Mouse (Mus musculus) ES-E14 (cell line): ENCODE data around the gene Ushbp1. TPM values are rescaled to one million over a fixed set of nuclear protein-coding genes. Genes with fewer than 3 reads are reported as not detected.

ENCODE experiments used
- DNase-seq: peaks from one replicate; pipeline ENCODE4 v3.0.0-alpha.2; 2013; ENCODE audit warnings: low read depth, low spot score
- H3K27ac ChIP-seq: 2 replicates; pipeline ENCODE4 v1.5.1; 2012; ENCODE audit warnings: low read depth, mild to moderate bottlenecking, low read length, moderate library complexity, mixed read lengths; ENCODE audit not compliant: poor library complexity, insufficient read depth, severe bottlenecking
- H3K36me3 ChIP-seq: 2 replicates; pipeline ENCODE4 v1.6.1; 2012; ENCODE audit warnings: mild to moderate bottlenecking, low read length, moderate library complexity, mixed read lengths; ENCODE audit not compliant: control insufficient read depth, poor library complexity, insufficient read depth, severe bottlenecking
- H3K4me1 ChIP-seq, 2 experiments: fragments of 150-350 bp in 1 of 2; sonication (generic) in 1 of 2; 2 replicates each; pipeline ENCODE4 v1.6.1; 2012; ENCODE audit warnings: low read length in 2 of 2, mild to moderate bottlenecking in 1 of 2, mixed read lengths in 1 of 2; ENCODE audit not compliant: control insufficient read depth in 2 of 2, insufficient read depth in 2 of 2, poor library complexity in 1 of 2
- H3K4me3 ChIP-seq, 2 experiments: fragments of 150-350 bp in 1 of 2; sonication (generic) in 1 of 2; 2 replicates each; pipeline ENCODE4 v1.5.1; 2012; ENCODE audit warnings: low read length in 2 of 2, low read depth in 1 of 2, mild to moderate bottlenecking in 1 of 2, mixed read lengths in 1 of 2; ENCODE audit not compliant: insufficient read depth in 1 of 2, poor library complexity in 1 of 2, severe bottlenecking in 1 of 2
- H3K9ac ChIP-seq: 2 replicates; pipeline ENCODE4 v1.6.1; 2012; ENCODE audit warnings: low read depth, mild to moderate bottlenecking, low read length, mixed read lengths; ENCODE audit not compliant: poor library complexity, insufficient read depth, severe bottlenecking
- H3K9me3 ChIP-seq: fragments of 150-350 bp; sonication (generic); 2 replicates; pipeline ENCODE4 v1.6.1; 2012; ENCODE audit warnings: low read depth, mild to moderate bottlenecking, low read length; ENCODE audit not compliant: control insufficient read depth, insufficient read depth
- CHD2 ChIP-seq: IDR thresholded peaks from 2 replicates; pipeline ENCODE4 v1.6.1; 2014; ENCODE audit warnings: mild to moderate bottlenecking, low read depth, low read length, inconsistent platforms
- HCFC1 ChIP-seq: IDR thresholded peaks from 2 replicates; pipeline ENCODE4 v1.6.1; 2012; ENCODE audit warnings: low read length, inconsistent platforms, borderline replicate concordance; ENCODE audit not compliant: insufficient read depth
- MAFK ChIP-seq: IDR thresholded peaks from 2 replicates; pipeline ENCODE4 v1.6.1; 2014; ENCODE audit warnings: mild to moderate bottlenecking, low read depth, low read length, inconsistent platforms; ENCODE audit not compliant: insufficient read depth
- ZC3H11A ChIP-seq: IDR thresholded peaks from 2 replicates; pipeline ENCODE4 v1.6.1; 2012; ENCODE audit warnings: low read depth, mild to moderate bottlenecking, inconsistent platforms, low read length, borderline replicate concordance
- ZNF384 ChIP-seq: IDR thresholded peaks from 2 replicates; pipeline ENCODE4 v1.6.1; 2012; ENCODE audit warnings: low read depth, low read length, inconsistent platforms
- in situ Hi-C, 2 experiments: fragments of 600-800 bp; cut with MboI; formaldehyde crosslinking; loops; one replicate each; pipeline ENCODE4 v1.15.1; 2025; ENCODE audit warnings: low sequenced_read_pairs in 2 of 2, inconsistent platforms in 1 of 2; ENCODE audit not compliant: unreplicated experiment in 2 of 2
- total RNA-seq: library from RNA; depleted of rRNA; stranded (reverse); fragments of 300-350 nt; gene quantifications from 2 replicates; pipeline ENCODE4 v1.2.3, GENCODE M21; 2012

The Ushbp1 gene
- total RNA-seq, 1 experiment, result 2.4 TPM

DNA sequence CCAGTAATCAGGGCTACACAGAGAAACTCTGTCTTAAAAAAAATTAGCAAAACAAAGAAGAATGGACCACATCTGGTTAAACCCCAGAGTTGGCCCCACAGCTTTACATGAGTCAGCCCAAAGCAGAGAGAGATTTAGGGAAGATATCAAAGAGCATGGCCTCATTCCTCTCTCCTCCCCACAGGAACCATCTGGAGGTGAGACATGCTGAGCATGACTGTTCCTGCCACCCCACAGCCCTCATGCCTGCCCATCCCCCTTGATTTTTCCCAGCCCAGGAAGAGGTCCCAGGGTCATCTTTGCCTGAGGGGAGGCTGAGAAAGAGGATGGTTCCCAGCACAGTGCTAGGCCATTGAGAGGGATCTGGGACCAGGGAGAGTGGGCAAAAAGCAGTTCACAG is 27.2 kb downstream of the Ushbp1 start:
- H3K27ac ChIP-seq, result no peak overlapping the region
- H3K9ac ChIP-seq, result peak overlapping the region; percentile 60
- in situ Hi-C loops, result no loop called here
- H3K4me1 ChIP-seq, result peaks cover 3 to 13% of the 10 kb centered on the region in 2 experiments; a peak in 2 of 4 replicates
- no peak for DNase-seq
- no peaks in the 10 kb centered on the region for H3K9me3 ChIP-seq
- H3K36me3 ChIP-seq, result peaks cover 19% of the 10 kb centered on the region
- H3K4me3 ChIP-seq, result peak overlapping the region in 1 of 2 experiments; percentile 90; a peak in 1 of 4 replicates
- no peak for TF ChIP-seq MAFK
- TF ChIP-seq ZC3H11A, result no peak
- no peak for TF ChIP-seq ZNF384
- no peak for TF ChIP-seq CHD2
- no peak for TF ChIP-seq HCFC1

DNA sequence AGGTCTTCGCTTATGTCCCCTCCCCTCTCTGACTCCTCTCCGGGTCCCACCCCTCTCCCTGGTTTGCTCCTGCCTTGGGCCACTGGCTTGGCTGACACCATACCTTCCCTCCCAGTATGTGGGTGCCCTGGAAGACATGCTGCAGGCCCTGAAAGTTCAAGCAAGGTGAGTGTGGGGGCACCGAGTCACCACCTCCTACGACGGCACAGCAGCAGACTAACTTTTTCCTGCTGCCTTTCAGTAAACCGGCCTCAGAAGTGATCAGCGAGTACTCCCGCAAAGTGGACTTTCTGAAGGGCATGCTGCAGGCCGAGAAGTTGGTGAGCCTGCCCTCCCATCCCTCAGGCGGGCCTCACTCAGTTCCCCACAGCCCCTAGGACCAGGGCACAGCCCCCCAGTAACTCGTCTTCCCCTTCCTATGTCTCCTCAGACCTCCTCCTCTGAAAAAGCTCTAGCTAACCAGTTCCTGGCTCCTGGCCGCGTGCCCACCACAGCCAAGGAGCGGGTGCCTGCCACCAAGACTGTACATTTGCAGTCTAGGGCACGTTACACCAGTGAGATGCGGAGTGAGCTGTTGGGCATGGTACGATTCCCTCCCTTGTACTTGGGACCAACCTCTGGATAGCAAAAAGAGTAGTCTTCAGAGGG is 27.9 kb downstream of the Ushbp1 start:
- Histone ChIP-seq H3K9me3 (no peaks in the 10 kb centered on the region), H3K27ac (peak overlapping the region; percentile 48), H3K9ac (peak overlapping the region; percentile 84), H3K4me3 (peak overlapping the region; percentile 90 to 97), H3K36me3 (peaks cover 19% of the 10 kb centered on the region), H3K4me1 (peaks cover 3 to 15% of the 10 kb centered on the region in 2 experiments; a peak in 2 of 4 replicates)
- TF ChIP-seq ZNF384, result no peak
- TF ChIP-seq MAFK, result no peak
- TF ChIP-seq CHD2, result no peak
- no peak for TF ChIP-seq HCFC1
- no peak for TF ChIP-seq ZC3H11A
- in situ Hi-C loops, result no loop called here
- DNase-seq, result no peak

DNA sequence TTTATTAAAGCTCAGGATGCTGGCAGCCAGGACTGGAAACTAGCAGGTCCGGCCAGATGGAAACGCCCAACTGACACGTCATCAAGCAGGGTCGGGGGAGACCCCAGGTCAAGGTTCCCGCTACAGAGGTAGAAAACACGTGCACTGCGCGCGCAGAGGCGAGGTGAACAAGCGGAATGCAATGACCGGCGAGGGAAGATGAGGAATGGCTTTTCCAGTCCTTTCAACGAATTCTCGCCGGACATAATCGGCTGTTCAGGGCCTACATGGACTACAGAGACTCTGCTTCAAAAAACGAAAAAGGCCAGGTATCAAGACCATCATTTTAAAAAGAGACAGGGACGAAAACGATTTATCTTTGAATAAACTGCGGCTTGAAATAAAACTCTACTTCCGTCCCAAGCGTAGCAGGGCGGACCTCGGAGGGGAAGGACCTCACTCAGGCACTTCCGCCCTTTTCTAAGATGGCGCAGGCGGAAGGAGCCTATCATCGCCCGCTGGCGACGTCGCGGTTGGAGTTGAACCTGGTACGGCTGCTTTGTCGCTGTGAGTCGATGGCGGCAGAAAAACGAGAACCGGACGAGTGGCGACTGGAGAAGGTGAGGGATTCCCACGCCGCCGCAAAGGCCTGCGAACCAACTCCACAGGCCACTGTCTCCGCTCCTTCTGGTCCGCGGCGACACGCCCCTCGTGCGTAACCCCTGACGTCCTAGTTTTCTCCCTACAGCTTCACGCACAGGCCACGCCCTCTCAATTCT is 28.7 kb downstream of the Ushbp1 start, which contains the start of gene Use1:
Gene Use1 (plus strand): TSS at position 78 of the 758 bp plus-strand sequence.
- Histone ChIP-seq H3K4me3 (peak within 1 kb of the TSS; percentile 90 to 97), H3K9me3 (no peaks in the 10 kb centered on the region), H3K4me1 (peaks cover 3 to 11% of the 10 kb centered on the region in 2 experiments; a peak in 2 of 4 replicates), H3K36me3 (peaks cover 19% of the 10 kb centered on the region), H3K27ac (peak within 1 kb of the TSS; percentile 97), H3K9ac (peak within 1 kb of the TSS; percentile 96)
- in situ Hi-C loops, result no loop called here
- DNase-seq, result peak; percentile 97
- TF ChIP-seq MAFK (no peak), HCFC1 (peak; percentile 91), ZNF384 (no peak), ZC3H11A (no peak), CHD2 (no peak)

DNA sequence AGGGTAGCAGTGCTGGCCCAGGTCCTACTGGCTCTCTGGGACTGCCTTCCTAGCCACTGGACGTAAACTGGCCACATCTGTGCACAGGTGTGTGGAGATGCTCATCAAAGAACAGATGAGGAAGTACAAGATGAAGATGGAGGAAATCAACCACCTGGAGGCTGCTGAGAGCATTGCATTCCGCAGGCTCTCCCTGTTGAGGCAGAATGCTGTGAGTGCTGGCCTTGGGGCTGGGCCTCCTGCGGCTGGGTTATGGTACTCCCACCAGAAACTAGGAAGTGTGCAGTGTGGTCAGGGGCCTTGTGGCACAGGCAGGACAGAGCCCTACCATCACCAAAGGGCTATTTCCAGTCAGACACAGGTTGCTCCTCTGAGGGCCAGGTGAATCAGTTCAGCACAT is 37.6 kb downstream of the Ushbp1 start:
- H3K9ac ChIP-seq, result no peak overlapping the region
- no peaks in the 10 kb centered on the region for H3K9me3 ChIP-seq
- H3K4me3 ChIP-seq, result no peak overlapping the region
- H3K36me3 ChIP-seq, result peaks cover 44% of the 10 kb centered on the region
- no peak for DNase-seq
- TF ChIP-seq CHD2 (no peak), HCFC1 (no peak), ZNF384 (no peak)
- no peak overlapping the region for H3K27ac ChIP-seq
- peaks cover 2 to 14% of the 10 kb centered on the region in 2 experiments; a peak in 2 of 4 replicates for H3K4me1 ChIP-seq
- in situ Hi-C loops, result no loop called here

DNA sequence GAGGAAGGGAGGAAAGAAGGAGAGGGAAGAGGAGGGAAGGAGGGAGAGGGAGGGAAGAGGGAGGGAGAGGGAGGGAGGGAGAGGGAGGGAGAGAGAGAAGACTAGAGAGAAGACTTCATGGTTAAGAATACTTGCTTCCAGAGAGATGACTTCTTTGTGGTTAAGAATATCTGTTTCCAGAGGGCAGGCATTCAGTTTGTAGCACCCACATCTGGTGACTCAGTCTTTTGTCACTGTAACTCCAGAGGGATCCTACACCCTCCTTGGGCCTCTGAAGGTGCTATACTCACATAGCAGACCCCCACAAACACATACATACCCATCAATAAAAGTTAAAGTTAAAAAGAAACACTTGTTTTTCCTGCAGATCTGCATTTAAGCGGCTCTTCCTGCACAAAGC is 44.1 kb downstream of the Ushbp1 start:
- DNase-seq, result no peak
- H3K27ac ChIP-seq, result no peak overlapping the region
- TF ChIP-seq CHD2, result no peak
- no peak for TF ChIP-seq ZNF384
- no peak for TF ChIP-seq HCFC1
- no peak for TF ChIP-seq MAFK
- H3K9ac ChIP-seq, result no peak overlapping the region
- no peak overlapping the region for H3K4me3 ChIP-seq
- in situ Hi-C loops, result no loop called here
- H3K9me3 ChIP-seq, result no peaks in the 10 kb centered on the region
- H3K36me3 ChIP-seq, result peaks cover 75% of the 10 kb centered on the region
- no peaks in the 10 kb centered on the region for H3K4me1 ChIP-seq
